Comparison of ENCODE assay signal across 8 mouse cellular contexts in the genomic region with DNA sequence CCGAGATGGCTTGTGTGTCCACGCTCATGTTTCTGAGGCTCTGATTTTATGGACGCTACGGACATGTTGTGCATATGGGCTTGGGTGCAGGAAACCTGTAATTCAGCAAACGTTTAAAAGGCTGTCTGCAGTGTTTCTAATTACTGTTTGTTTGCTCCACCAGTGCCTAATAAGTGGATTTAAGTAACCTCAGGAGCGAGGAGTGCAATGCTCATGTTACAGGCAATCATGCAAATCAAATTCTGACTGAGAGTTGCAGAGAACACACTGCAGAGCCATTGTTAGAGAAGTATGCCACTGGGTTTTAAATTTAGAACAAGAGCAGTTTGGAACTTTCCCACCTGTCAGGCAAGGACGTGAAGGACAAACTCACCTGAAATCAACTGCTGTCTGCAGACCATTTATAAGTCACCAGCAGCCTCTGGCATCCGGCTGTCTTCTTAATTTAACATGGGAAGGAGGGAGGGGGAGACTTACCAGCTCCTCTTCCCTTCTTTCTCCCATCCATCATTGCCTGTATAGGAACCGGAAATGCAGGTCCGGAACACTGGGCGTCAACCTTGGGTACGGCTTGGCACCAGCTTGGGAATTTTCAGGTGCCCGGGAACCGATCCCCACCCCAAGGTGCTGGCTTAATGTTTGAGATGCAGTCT. TPM values are rescaled to one million over a fixed set of nuclear protein-coding genes. Genes with fewer than 3 reads are reported as not detected.
A peak's percentile ranks its signal among the peaks of the same experiment; 100 is the strongest.
DNase-seq lines count a peak whose midpoint lies in the region; ATAC-seq and TF ChIP-seq lines count a peak whose summit lies in the region.

No protein-coding gene starts in this region.

- no peak for DNase-seq in heart, embryonic 10.5 days (ENCODE audit: low spot score)
- DNase-seq in heart, postnatal 36 days = no peak
- DNase-seq in ES-E14 (ENCODE audit: low read depth, low spot score) = no peak
- DNase-seq in limb, embryonic 10.5 days (ENCODE audit: low spot score) = no peak
- DNase-seq in left cerebral cortex, postnatal 25 days (ENCODE audit: low spot score in 2 of 2) = no peak
- DNase-seq in gastrocnemius, postnatal 14 days = no peak

- 73% methylated on average over 14 of the region's 14 CpGs for WGBS in heart, embryonic 10.5 days
- WGBS in hindbrain, embryonic 13.5 days = 61% methylated on average over 14 of the region's 14 CpGs
- 53% methylated on average over 14 of the region's 14 CpGs for WGBS in limb, embryonic 10.5 days

- no peak for ATAC-seq in hindbrain, embryonic 13.5 days (ENCODE audit: low FRiP score)
- no peak for ATAC-seq in megakaryocyte, adult 5-6 weeks (ENCODE audit: poor library complexity, severe bottlenecking)

- no peak overlapping the region for H3K4me2 ChIP-seq in hindbrain, embryonic 13.5 days

- no peak overlapping the region for H3K4me3 ChIP-seq in heart, embryonic 10.5 days
- peak overlapping the region; percentile 47 to 55 for H3K4me3 ChIP-seq in ES-E14 (ENCODE audit: insufficient read depth in 1 of 2, low read depth in 1 of 2, low read length in 2 of 2, poor library complexity in 1 of 2, severe bottlenecking in 1 of 2)
- H3K4me3 ChIP-seq in hindbrain, embryonic 13.5 days = no peak overlapping the region
- peak overlapping the region; percentile 22 for H3K4me3 ChIP-seq in limb, embryonic 10.5 days

- peak overlapping the region; percentile 83 for H3K27ac ChIP-seq in heart, embryonic 10.5 days
- peak overlapping the region; percentile 57 for H3K27ac ChIP-seq in ES-E14 (ENCODE audit: insufficient read depth, low read depth, low read length, poor library complexity, severe bottlenecking)
- H3K27ac ChIP-seq in hindbrain, embryonic 13.5 days = peak overlapping the region; percentile 63; the same call in 1 of the 2 replicates
- peak overlapping the region; percentile 82 for H3K27ac ChIP-seq in limb, embryonic 10.5 days

- peaks cover 10% of the 10 kb centered on the region for H3K36me3 ChIP-seq in heart, embryonic 10.5 days
- H3K36me3 ChIP-seq in ES-E14 (ENCODE audit: control insufficient read depth, insufficient read depth, low read length, poor library complexity, severe bottlenecking) = no peaks in the 10 kb centered on the region; the same call in 1 of the 2 replicates
- H3K36me3 ChIP-seq in hindbrain, embryonic 13.5 days = peaks cover 4% of the 10 kb centered on the region; the same call in 1 of the 2 replicates
- H3K36me3 ChIP-seq in limb, embryonic 10.5 days = peaks cover 10% of the 10 kb centered on the region

- H3K9ac ChIP-seq in ES-E14 (ENCODE audit: insufficient read depth, low read depth, low read length, poor library complexity, severe bottlenecking) = peak overlapping the region; percentile 33; the same call in 1 of the 2 replicates
- H3K9ac ChIP-seq in hindbrain, embryonic 13.5 days = no peak overlapping the region

- intact Hi-C loops in heart, postnatal 36 days (cut with DNase I) = loop anchor here (2.0 kb wide), 1 partner anchor 39 kb away; a partner anchor contains a TSS
- intact Hi-C loops in left cerebral cortex, postnatal 25 days (cut with DNase I) = no loop called here
- intact Hi-C loops in gastrocnemius, postnatal 14 days (cut with DNase I; ENCODE audit: low total_unique reads) = no loop called here

- in situ Hi-C loops in ES-E14 (cut with MboI; ENCODE audit: low sequenced_read_pairs in 2 of 2, unreplicated experiment in 2 of 2) = no loop called here

- H3K27me3 ChIP-seq in heart, embryonic 10.5 days (ENCODE audit: insufficient read depth, poor library complexity, severe bottlenecking) = no peaks in the 10 kb centered on the region
- H3K27me3 ChIP-seq in hindbrain, embryonic 13.5 days = no peaks in the 10 kb centered on the region
- no peaks in the 10 kb centered on the region for H3K27me3 ChIP-seq in limb, embryonic 10.5 days (ENCODE audit: low read depth, poor library complexity, severe bottlenecking)

- peaks cover 48% of the 10 kb centered on the region for H3K4me1 ChIP-seq in heart, embryonic 10.5 days
- peaks cover 10 to 28% of the 10 kb centered on the region in 2 experiments for H3K4me1 ChIP-seq in ES-E14 (ENCODE audit: control insufficient read depth in 2 of 2, insufficient read depth in 2 of 2, low read length in 2 of 2, poor library complexity in 1 of 2)
- H3K4me1 ChIP-seq in hindbrain, embryonic 13.5 days (replicated peaks) = peaks cover 40% of the 10 kb centered on the region
- H3K4me1 ChIP-seq in limb, embryonic 10.5 days = peaks cover 47% of the 10 kb centered on the region

- H3K9me3 ChIP-seq in heart, embryonic 10.5 days = no peaks in the 10 kb centered on the region
- H3K9me3 ChIP-seq in ES-E14 (ENCODE audit: control insufficient read depth, insufficient read depth, low read depth, low read length) = no peaks in the 10 kb centered on the region
- H3K9me3 ChIP-seq in hindbrain, embryonic 13.5 days = no peaks in the 10 kb centered on the region
- no peaks in the 10 kb centered on the region for H3K9me3 ChIP-seq in limb, embryonic 10.5 days (replicated peaks)

TF ChIP-seq in ES-E14, 5 proteins besides CTCF, POLR2A, EP300 and RAD21:
- no peak for TF ChIP-seq HCFC1 (IDR thresholded peaks at IDR 0.05; ENCODE audit: borderline replicate concordance, insufficient read depth, low read length)

RNA-seq across cellular contexts. Expression of a gene that starts 39.0 kb away (rescaled TPM):
- 40.8 and 44.4 TPM in 2 replicates for polyA plus RNA-seq in heart, embryonic 10.5 days (2016; fragmentation: Nextera tagmentation; extraction: Ambion mirVana)
- total RNA-seq in heart, postnatal 36 days (2021) = 10 to 100 TPM; 20.6 to 23.0 TPM
- total RNA-seq in ES-E14 (2012; rRNA removed) = 48.6 and 51.0 TPM in 2 replicates
- 28.7 and 31.2 TPM in 2 replicates for polyA plus RNA-seq in hindbrain, embryonic 13.5 days (2015; fragmentation: Nextera tagmentation; extraction: Ambion mirVana)
- 33.5 and 44.6 TPM in 2 replicates for polyA plus RNA-seq in limb, embryonic 10.5 days (2016; fragmentation: Nextera tagmentation; extraction: Ambion mirVana)
- total RNA-seq in left cerebral cortex, postnatal 25 days (2021) = 10 to 100 TPM; 21.1 to 22.2 TPM
- total RNA-seq in gastrocnemius, postnatal 14 days (2021) = 10 to 100 TPM; 41.5 to 51.9 TPM
- 32.6 and 39.0 TPM in 2 replicates for total RNA-seq in megakaryocyte, adult 5-6 weeks (2015)
- total RNA-seq in megakaryocyte, adult 5-6 weeks (2017) = 46.7 and 47.2 TPM in 2 replicates

Comparison
In these comparisons a context has a peak if more than half of its experiments do, and no peak if none do; other contexts are left out.
1. H3K4me3 ChIP-seq: peak in ES-E14 (2 of 2) and limb, embryonic 10.5 days (single experiment); none in heart, embryonic 10.5 days (single experiment) and hindbrain, embryonic 13.5 days (single experiment).
2. Peak in every context shown above with its lines, with median percentiles within 50 percentile points of each other: H3K27ac ChIP-seq.